Mouse (Mus musculus) intestine, embryonic 14.5 days (tissue): ENCODE measurements around the gene Stradb. TPM values are rescaled to one million over a fixed set of nuclear protein-coding genes. Genes with fewer than 3 reads are reported as not detected.

Experiments used
- polyA plus RNA-seq: library from polyadenylated mRNA; unstranded; fragments of >200 nt; fragmentation: Nextera tagmentation; extraction: Ambion mirVana; gene quantifications from 2 replicates; pipeline ENCODE4 v1.2.1, GENCODE M21; 2014

The Stradb gene
- polyA plus RNA-seq, 1 experiment from 2014 or later, result 26.4 TPM

Other genes starting within 250 kb of the Stradb start
- gene Casp8, start 178.1 kb upstream of the Stradb start, polyA plus RNA-seq, result 39.4 and 42.8 TPM in 2 replicates
- 12.0 and 13.9 TPM in 2 replicates for gene Trak2, start 92 bp upstream of the Stradb start, polyA plus RNA-seq
- not detected in 2 replicates for gene C2cd6, start 121.4 kb downstream of the Stradb start, polyA plus RNA-seq
- 40.3 and 43.6 TPM in 2 replicates for gene Tmem237, start 146.9 kb downstream of the Stradb start, polyA plus RNA-seq
- gene Mpp4, start 189.9 kb downstream of the Stradb start, polyA plus RNA-seq, result 0.31 and 0.41 TPM in 2 replicates